Mouse (Mus musculus) forebrain, embryonic 11.5 days (tissue): ENCODE data around the gene Pacrg. TPM values are rescaled to one million over a fixed set of nuclear protein-coding genes. Genes with fewer than 3 reads are reported as not detected.

ENCODE experiments used
- ATAC-seq: fragments of 200-750 bp; cut with Nextera tagmentation; replicated peaks from 2 replicates; pipeline ENCODE4 v1.8.0; 2017; ENCODE audit warnings: moderate TSS enrichment; ENCODE audit not compliant: low FRiP score
- DNase-seq: peaks from one replicate; pipeline ENCODE4 v3.0.0-alpha.2; 2017; ENCODE audit warnings: low spot score
- H3K27ac ChIP-seq: fragments of 300-500 bp; sonication (generic); 2 replicates; pipeline ENCODE4 v1.5.1; 2014; ENCODE audit warnings: low read depth, low read length
- H3K27me3 ChIP-seq: fragments of 300-500 bp; sonication (generic); 2 replicates; pipeline ENCODE4 v1.6.1; 2014; ENCODE audit warnings: mild to moderate bottlenecking, low read length, mixed read lengths; ENCODE audit not compliant: control insufficient read depth, insufficient read depth
- H3K36me3 ChIP-seq: fragments of 300-500 bp; sonication (generic); 2 replicates; pipeline ENCODE4 v1.6.1; 2014; ENCODE audit warnings: mild to moderate bottlenecking, low read length, moderate library complexity, mixed read lengths; ENCODE audit not compliant: control insufficient read depth, insufficient read depth
- H3K4me1 ChIP-seq: fragments of 300-500 bp; sonication (generic); replicated peaks from 2 replicates; pipeline ENCODE4 v1.6.1; 2014; ENCODE audit warnings: low read length, mixed read lengths; ENCODE audit not compliant: control insufficient read depth, insufficient read depth
- H3K4me2 ChIP-seq: fragments of 300-500 bp; sonication (generic); 2 replicates; pipeline ENCODE4 v1.6.1; 2014; ENCODE audit warnings: low read depth, mild to moderate bottlenecking, low read length, moderate library complexity, mixed read lengths; ENCODE audit not compliant: severe bottlenecking
- H3K4me3 ChIP-seq: fragments of 300-500 bp; sonication (generic); 2 replicates; pipeline ENCODE4 v1.5.1; 2014; ENCODE audit warnings: low read depth, low read length
- H3K9ac ChIP-seq: fragments of 300-500 bp; sonication (generic); 2 replicates; pipeline ENCODE4 v1.6.1; 2014; ENCODE audit warnings: low read length
- H3K9me3 ChIP-seq: fragments of 300-500 bp; sonication (generic); 2 replicates; pipeline ENCODE4 v1.6.1; 2016; ENCODE audit warnings: low read length, mixed read lengths; ENCODE audit not compliant: control insufficient read depth
- WGBS: fragments of 180-500 bp; shearing (Covaris S2); extraction: QIAGEN DNeasy Blood & Tissue Kit; methylation state at CpG from one replicate; pipeline ENCODE4 v1.1.7; 2014; 5-methylcytosine and 5-hydroxymethylcytosine counted together
- polyA plus RNA-seq: library from polyadenylated mRNA; unstranded; fragments of >200 nt; fragmentation: Nextera tagmentation; extraction: Ambion mirVana; gene quantifications from 2 replicates; pipeline ENCODE4 v1.2.1, GENCODE M21; 2014

Gene Pacrg
- polyA plus RNA-seq, 1 experiment from 2014 or later, result 4.7 TPM

DNA sequence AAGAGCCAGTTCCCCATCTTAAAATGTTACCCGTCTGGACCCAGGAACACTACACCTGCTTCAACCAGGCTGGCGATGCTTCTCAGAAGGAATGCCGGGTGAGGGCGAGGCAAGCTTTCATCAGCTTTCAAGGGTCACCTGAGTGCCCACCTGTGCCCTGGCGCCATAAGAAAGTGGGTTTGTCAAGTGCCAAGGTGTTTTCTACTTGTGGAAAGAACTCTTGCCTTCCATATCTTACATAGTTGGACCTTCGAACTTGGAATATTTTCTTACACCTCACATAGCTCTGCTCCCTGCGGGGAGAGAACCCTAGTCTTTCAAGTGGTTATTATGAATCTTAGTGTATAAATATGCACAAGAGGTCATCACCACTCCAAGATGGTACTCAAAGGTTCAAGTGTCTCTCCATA lies 478.2 kb downstream of the Pacrg start:
- no peaks in the 10 kb centered on the region for H3K4me1 ChIP-seq
- H3K4me3 ChIP-seq, result no peak overlapping the region
- WGBS, result 93% methylated on average over 7 of the region's 7 CpGs
- no peaks in the 10 kb centered on the region for H3K9me3 ChIP-seq
- no peak overlapping the region for H3K27ac ChIP-seq
- H3K27me3 ChIP-seq, result no peaks in the 10 kb centered on the region
- ATAC-seq (no peak), DNase-seq (no peak)
- H3K36me3 ChIP-seq, result no peaks in the 10 kb centered on the region
- no peak overlapping the region for H3K4me2 ChIP-seq
- H3K9ac ChIP-seq, result no peak overlapping the region

DNA sequence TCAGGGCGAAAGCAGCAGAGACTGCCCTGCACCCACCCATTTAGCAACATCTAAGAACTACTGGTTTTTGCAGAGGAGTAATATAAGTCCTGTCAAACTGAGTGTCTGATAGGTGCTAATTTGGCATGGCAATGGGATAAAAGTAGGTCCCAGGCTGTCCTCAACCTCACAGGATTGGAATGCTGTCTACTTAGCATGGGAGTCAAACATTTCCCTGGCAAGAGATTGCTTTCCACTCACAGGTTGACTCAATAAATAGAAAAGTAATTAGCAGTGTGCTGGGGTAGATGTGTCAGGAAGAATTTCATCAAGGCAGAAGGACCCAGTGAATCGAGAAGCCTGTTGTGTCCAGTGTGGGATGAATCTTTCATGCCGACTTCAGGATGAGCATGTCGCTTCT lies 479.4 kb downstream of the Pacrg start:
- no peaks in the 10 kb centered on the region for H3K36me3 ChIP-seq
- 76% methylated on average over 4 of the region's 4 CpGs for WGBS
- H3K27ac ChIP-seq, result no peak overlapping the region
- H3K4me3 ChIP-seq, result no peak overlapping the region
- ATAC-seq, result no peak
- no peak for DNase-seq
- no peaks in the 10 kb centered on the region for H3K9me3 ChIP-seq
- H3K4me2 ChIP-seq, result no peak overlapping the region
- no peak overlapping the region for H3K9ac ChIP-seq
- no peaks in the 10 kb centered on the region for H3K27me3 ChIP-seq
- 0 out of 2 replicates have a peak, but pooled peaks cover 2% of the 10 kb centered on the region for H3K4me1 ChIP-seq

DNA sequence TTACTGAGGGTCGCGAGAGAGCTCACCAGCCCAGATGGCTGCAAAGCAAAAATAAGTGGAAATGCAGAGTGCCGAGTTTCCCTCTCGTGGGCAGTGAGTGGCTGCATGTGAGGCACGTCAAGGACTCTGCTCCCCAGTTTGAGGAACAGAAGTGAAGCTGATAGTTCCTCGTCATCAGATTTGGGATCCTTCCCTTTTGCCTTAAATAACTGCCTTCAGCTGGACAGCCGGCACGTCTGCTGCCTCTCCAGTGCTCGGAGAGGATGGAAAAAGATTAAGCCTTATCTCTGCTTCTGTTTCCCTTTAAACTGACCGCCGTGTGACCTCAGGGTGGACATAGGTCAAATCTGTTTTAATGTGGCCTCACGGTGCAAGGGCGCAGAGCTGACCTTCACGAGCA lies 480.6 kb downstream of the Pacrg start:
- WGBS, result 83% methylated on average over 14 of the region's 14 CpGs
- no peaks in the 10 kb centered on the region for H3K9me3 ChIP-seq
- H3K4me3 ChIP-seq, result no peak overlapping the region
- H3K36me3 ChIP-seq, result no peaks in the 10 kb centered on the region
- no peak overlapping the region for H3K9ac ChIP-seq
- DNase-seq, result no peak
- no peaks in the 10 kb centered on the region for H3K27me3 ChIP-seq
- no peak for ATAC-seq
- H3K4me2 ChIP-seq, result no peak overlapping the region
- no peak overlapping the region for H3K27ac ChIP-seq
- H3K4me1 ChIP-seq, result 0 out of 2 replicates have a peak, but pooled peaks cover 2% of the 10 kb centered on the region

DNA sequence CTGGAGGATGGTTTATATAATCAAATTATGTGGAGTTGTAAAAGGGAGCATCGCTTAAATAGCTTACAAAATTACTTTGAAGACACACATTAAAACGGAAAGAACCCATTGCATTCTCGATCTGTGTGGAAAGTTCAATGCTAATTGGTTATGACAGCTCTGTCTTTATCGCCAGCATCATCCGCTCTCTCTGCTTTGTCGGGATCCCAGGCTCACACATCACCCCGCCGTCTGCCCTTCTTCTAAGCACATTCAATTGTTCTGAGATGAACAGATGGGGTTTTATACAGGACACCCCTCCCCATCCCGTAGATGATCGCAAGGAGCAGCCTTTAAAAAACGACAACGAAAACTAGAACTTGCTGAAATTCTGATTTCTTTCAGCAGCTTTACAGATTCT lies 482.8 kb downstream of the Pacrg start:
- no peak overlapping the region for H3K9ac ChIP-seq
- H3K4me2 ChIP-seq, result no peak overlapping the region
- ATAC-seq, result no peak
- H3K27ac ChIP-seq, result no peak overlapping the region
- no peak overlapping the region for H3K4me3 ChIP-seq
- 0 out of 2 replicates have a peak, but pooled peaks cover 2% of the 10 kb centered on the region for H3K4me1 ChIP-seq
- WGBS, result 84% methylated on average over 12 of the region's 12 CpGs
- H3K9me3 ChIP-seq, result no peaks in the 10 kb centered on the region
- no peaks in the 10 kb centered on the region for H3K27me3 ChIP-seq
- H3K36me3 ChIP-seq, result no peaks in the 10 kb centered on the region
- DNase-seq, result no peak

DNA sequence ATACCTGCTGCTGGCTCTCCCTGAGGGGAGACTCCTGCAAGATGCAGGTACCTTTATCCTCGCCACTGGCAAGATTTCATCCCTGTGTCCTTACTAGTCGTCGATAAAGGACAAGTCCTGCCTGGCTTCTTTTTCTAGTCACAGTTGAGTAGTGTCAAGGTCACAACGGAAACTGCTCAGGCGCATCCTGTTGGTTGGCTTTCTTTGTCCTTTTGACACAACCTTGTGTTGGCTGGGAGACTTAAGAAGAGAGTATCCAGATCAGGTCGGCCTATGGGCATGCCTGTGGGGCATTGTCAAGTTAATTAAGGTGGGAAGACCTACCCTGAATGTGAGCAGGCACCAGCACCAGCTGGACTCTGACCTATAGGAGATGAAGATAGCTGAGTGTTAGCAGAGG lies 483.8 kb downstream of the Pacrg start:
- Histone ChIP-seq H3K9ac (no peak overlapping the region), H3K27me3 (no peaks in the 10 kb centered on the region), H3K9me3 (no peaks in the 10 kb centered on the region), H3K4me1 (0 out of 2 replicates have a peak, but pooled peaks cover 2% of the 10 kb centered on the region), H3K36me3 (no peaks in the 10 kb centered on the region), H3K27ac (no peak overlapping the region), H3K4me3 (no peak overlapping the region), H3K4me2 (no peak overlapping the region)
- 64% methylated on average over 6 of the region's 6 CpGs for WGBS
- no peak for DNase-seq
- ATAC-seq, result no peak

DNA sequence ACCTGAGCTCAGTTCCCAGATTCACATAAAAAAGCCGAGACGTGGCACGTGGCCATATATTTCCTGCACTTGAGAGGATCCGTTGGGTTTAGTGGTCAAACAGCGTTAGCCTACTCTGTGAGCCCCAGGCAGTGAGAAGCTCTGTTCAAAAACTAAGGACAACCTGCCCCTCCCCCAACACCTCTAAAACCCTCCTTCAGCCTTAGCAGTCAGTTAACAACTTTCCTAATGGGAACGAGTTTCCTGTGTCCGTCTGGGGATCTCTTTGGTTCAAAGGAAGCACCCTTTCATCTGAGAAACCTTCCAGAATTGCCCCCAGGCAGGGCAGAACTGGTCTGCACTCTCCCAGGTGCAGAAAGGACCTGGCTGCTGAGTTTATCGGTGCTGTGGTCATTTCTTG lies 484.4 kb downstream of the Pacrg start:
- ATAC-seq (no peak), DNase-seq (no peak)
- H3K27ac ChIP-seq, result no peak overlapping the region
- no peak overlapping the region for H3K4me3 ChIP-seq
- no peaks in the 10 kb centered on the region for H3K9me3 ChIP-seq
- H3K9ac ChIP-seq, result no peak overlapping the region
- no peaks in the 10 kb centered on the region for H3K36me3 ChIP-seq
- no peak overlapping the region for H3K4me2 ChIP-seq
- 44% methylated on average over 8 of the region's 8 CpGs for WGBS
- no peaks in the 10 kb centered on the region for H3K27me3 ChIP-seq
- H3K4me1 ChIP-seq, result 0 out of 2 replicates have a peak, but pooled peaks cover 2% of the 10 kb centered on the region

Other genes with a start within 250 kb of the Pacrg start
- gene Prkn, start 73 bp upstream of the Pacrg start, polyA plus RNA-seq, result 1.5 and 2.0 TPM in 2 replicates